Mouse (Mus musculus) intestine, embryonic 14.5 days (tissue): ENCODE measurements around the gene Fgfr2. TPM values are rescaled to one million over a fixed set of nuclear protein-coding genes. Genes with fewer than 3 reads are reported as not detected.

Experiments
- ATAC-seq: fragments of 200-750 bp; cut with Nextera tagmentation; replicated peaks from 2 replicates; pipeline ENCODE4 v1.8.0; 2017; ENCODE audit warnings: low read depth, moderate number of reproducible peaks, moderate TSS enrichment, moderate library complexity; ENCODE audit not compliant: low FRiP score, low TSS enrichment
- DNase-seq: peaks from one replicate; pipeline ENCODE4 v3.0.0-alpha.2; 2018; ENCODE audit warnings: low spot score
- H3K27ac ChIP-seq: fragments of 300-500 bp; sonication (generic); 2 replicates; pipeline ENCODE4 v1.5.1; 2014; ENCODE audit warnings: low read depth, mild to moderate bottlenecking, control low read depth
- H3K27me3 ChIP-seq: fragments of 300-500 bp; sonication (generic); replicated peaks from 2 replicates; pipeline ENCODE4 v1.6.1; 2014; ENCODE audit warnings: low read length, control low read depth; ENCODE audit not compliant: control insufficient read depth, insufficient read depth
- H3K36me3 ChIP-seq: fragments of 300-500 bp; sonication (generic); 2 replicates; pipeline ENCODE4 v1.6.1; 2014; ENCODE audit warnings: low read length, control low read depth; ENCODE audit not compliant: control insufficient read depth, insufficient read depth
- H3K4me1 ChIP-seq: fragments of 300-500 bp; sonication (generic); replicated peaks from 2 replicates; pipeline ENCODE4 v1.6.1; 2014; ENCODE audit warnings: low read length, control low read depth, mixed read lengths; ENCODE audit not compliant: control insufficient read depth, insufficient read depth
- H3K4me2 ChIP-seq: fragments of 300-500 bp; sonication (generic); 2 replicates; pipeline ENCODE4 v1.6.1; 2014; ENCODE audit warnings: low read length
- H3K4me3 ChIP-seq: fragments of 300-500 bp; sonication (generic); 2 replicates; pipeline ENCODE4 v1.5.1; 2014; ENCODE audit warnings: low read depth, low read length, control low read depth, mixed read lengths
- H3K9ac ChIP-seq: fragments of 300-500 bp; sonication (generic); 2 replicates; pipeline ENCODE4 v1.6.1; 2014; ENCODE audit warnings: mild to moderate bottlenecking, low read length
- H3K9me3 ChIP-seq: fragments of 300-500 bp; sonication (generic); 2 replicates; pipeline ENCODE4 v1.6.1; 2016; ENCODE audit warnings: low read length, control low read depth; ENCODE audit not compliant: control insufficient read depth
- WGBS: fragments of 180-500 bp; shearing (Covaris S2); extraction: QIAGEN DNeasy Blood & Tissue Kit; methylation state at CpG from one replicate; pipeline ENCODE4 v1.1.7; 2014; 5-methylcytosine and 5-hydroxymethylcytosine counted together
- polyA plus RNA-seq: library from polyadenylated mRNA; unstranded; fragments of >200 nt; fragmentation: Nextera tagmentation; extraction: Ambion mirVana; gene quantifications from 2 replicates; pipeline ENCODE4 v1.2.1, GENCODE M21; 2014

Fgfr2 gene
- polyA plus RNA-seq, 1 experiment from 2014 or later = 105 TPM

GRCm38 (mm10) chr7:132773011-132773705 lies 350.0 kb downstream of the Fgfr2 start:
- H3K27me3 ChIP-seq = no peaks in the 10 kb centered on the region
- no peaks in the 10 kb centered on the region for H3K4me1 ChIP-seq
- ATAC-seq (no peak), DNase-seq (no peak)
- no peak overlapping the region for H3K9ac ChIP-seq
- peaks cover 46% of the 10 kb centered on the region for H3K36me3 ChIP-seq
- no peaks in the 10 kb centered on the region for H3K9me3 ChIP-seq
- H3K27ac ChIP-seq = no peak overlapping the region
- no peak overlapping the region for H3K4me2 ChIP-seq
- 88% methylated on average over 7 of the region's 7 CpGs for WGBS
- no peak overlapping the region for H3K4me3 ChIP-seq

- no peaks in the 10 kb centered on the region for H3K4me1 ChIP-seq
- DNase-seq (no peak), ATAC-seq (no peak)
- H3K9ac ChIP-seq = no peak overlapping the region
- H3K36me3 ChIP-seq = peaks cover 39% of the 10 kb centered on the region; the same call in 1 of the 2 replicates
- WGBS = 83% methylated on average over 5 of the region's 5 CpGs
- H3K4me3 ChIP-seq = no peak overlapping the region
- H3K27ac ChIP-seq = no peak overlapping the region
- no peak overlapping the region for H3K4me2 ChIP-seq
- no peaks in the 10 kb centered on the region for H3K9me3 ChIP-seq
- H3K27me3 ChIP-seq = no peaks in the 10 kb centered on the region
These were observed 350.7 kb downstream of the Fgfr2 start for GRCm38 (mm10) chr7:132772440-132772839.

- 80% methylated on average over 12 of the region's 12 CpGs for WGBS
- no peak for ATAC-seq
These were observed 354.4 kb downstream of the Fgfr2 start for GRCm38 (mm10) chr7:132768498-132769344.

GRCm38 (mm10) chr7:132767999-132768370 lies 355.2 kb downstream of the Fgfr2 start:
- 87% methylated on average over 4 of the region's 4 CpGs for WGBS
- Histone ChIP-seq H3K36me3 (0 out of 2 replicates have a peak, but pooled peaks cover 8% of the 10 kb centered on the region), H3K27ac (no peak overlapping the region), H3K9ac (no peak overlapping the region), H3K4me1 (0 out of 2 replicates have a peak, but pooled peaks cover 5% of the 10 kb centered on the region), H3K4me3 (no peak overlapping the region), H3K27me3 (no peaks in the 10 kb centered on the region), H3K4me2 (no peak overlapping the region), H3K9me3 (no peaks in the 10 kb centered on the region)
- ATAC-seq = no peak
- no peak for DNase-seq

More at GRCm38 (mm10) chr7:132768498-132769344, 354.4 kb downstream of the Fgfr2 start:
- no peak overlapping the region for H3K4me2 ChIP-seq
- no peak overlapping the region for H3K9ac ChIP-seq
- no peak overlapping the region for H3K27ac ChIP-seq
- H3K36me3 ChIP-seq = 0 out of 2 replicates have a peak, but pooled peaks cover 11% of the 10 kb centered on the region
- no peaks in the 10 kb centered on the region for H3K27me3 ChIP-seq
- no peaks in the 10 kb centered on the region for H3K9me3 ChIP-seq
- no peak overlapping the region for H3K4me3 ChIP-seq
- no peak for DNase-seq
- H3K4me1 ChIP-seq = 0 out of 2 replicates have a peak, but pooled peaks cover 5% of the 10 kb centered on the region

- Histone ChIP-seq H3K27ac (no peak overlapping the region), H3K4me2 (no peak overlapping the region), H3K9ac (no peak overlapping the region), H3K4me1 (0 out of 2 replicates have a peak, but pooled peaks cover 5% of the 10 kb centered on the region), H3K9me3 (no peaks in the 10 kb centered on the region), H3K36me3 (0 out of 2 replicates have a peak, but pooled peaks cover 7% of the 10 kb centered on the region), H3K4me3 (no peak overlapping the region), H3K27me3 (no peaks in the 10 kb centered on the region)
- ATAC-seq = no peak
- 76% methylated on average over 12 of the region's 12 CpGs for WGBS
- DNase-seq = no peak
These were observed 355.7 kb downstream of the Fgfr2 start for GRCm38 (mm10) chr7:132767233-132767998.

- 73% methylated on average over 11 of the region's 11 CpGs for WGBS
- ATAC-seq (no peak), DNase-seq (no peak)
These were observed 356.8 kb downstream of the Fgfr2 start for GRCm38 (mm10) chr7:132766235-132766871.

GRCm38 (mm10) chr7:132765629-132766186 lies 357.4 kb downstream of the Fgfr2 start:
- H3K4me3 ChIP-seq = no peak overlapping the region
- no peak overlapping the region for H3K4me2 ChIP-seq
- no peak overlapping the region for H3K27ac ChIP-seq
- 0 out of 2 replicates have a peak, but pooled peaks cover 12% of the 10 kb centered on the region for H3K4me1 ChIP-seq
- ATAC-seq (no peak), DNase-seq (no peak)
- 75% methylated on average over 3 of the region's 3 CpGs for WGBS
- H3K9me3 ChIP-seq = no peaks in the 10 kb centered on the region
- no peak overlapping the region for H3K9ac ChIP-seq
- no peaks in the 10 kb centered on the region for H3K27me3 ChIP-seq
- H3K36me3 ChIP-seq = 0 out of 2 replicates have a peak, but pooled peaks cover 7% of the 10 kb centered on the region

More at GRCm38 (mm10) chr7:132766235-132766871, 356.8 kb downstream of the Fgfr2 start:
- Histone ChIP-seq H3K4me1 (0 out of 2 replicates have a peak, but pooled peaks cover 12% of the 10 kb centered on the region), H3K27ac (no peak overlapping the region), H3K36me3 (0 out of 2 replicates have a peak, but pooled peaks cover 7% of the 10 kb centered on the region), H3K27me3 (no peaks in the 10 kb centered on the region), H3K9ac (no peak overlapping the region), H3K4me2 (no peak overlapping the region), H3K4me3 (no peak overlapping the region), H3K9me3 (no peaks in the 10 kb centered on the region)
